Mouse (Mus musculus) hematopoietic stem cell, adult 5-6 weeks (primary cell): ENCODE data around the gene Lypla2. TPM values are rescaled to one million over a fixed set of nuclear protein-coding genes. Genes with fewer than 3 reads are reported as not detected.

ENCODE experiments used
- total RNA-seq: library from RNA; stranded (forward); fragments of 172-1452, 232-1000 nt; gene quantifications from 2 replicates; pipeline ENCODE4 v1.2.3, GENCODE M21; 2017

Gene Lypla2
- total RNA-seq, 1 experiment from 2014 or later: 10.8 TPM

Other genes starting within 250 kb of the Lypla2 start
- gene Il22ra1, start 244.5 kb downstream of the Lypla2 start, total RNA-seq: not detected in 2 replicates
- gene Myom3, start 212.9 kb downstream of the Lypla2 start, total RNA-seq: not detected in 2 replicates
- gene Srsf10, start 116.9 kb downstream of the Lypla2 start, total RNA-seq: 246 and 267 TPM in 2 replicates
- 210 and 250 TPM in 2 replicates for gene Pnrc2, start 98.8 kb downstream of the Lypla2 start, total RNA-seq
- 3.1 and 3.8 TPM in 2 replicates for gene Cnr2, start 77.2 kb downstream of the Lypla2 start, total RNA-seq
- gene Fuca1, start 51.9 kb downstream of the Lypla2 start, total RNA-seq: 99.5 and 155 TPM in 2 replicates
- gene Hmgcl, start 26.2 kb downstream of the Lypla2 start, total RNA-seq: 32.2 and 35.7 TPM in 2 replicates
- 2.3 and 4.4 TPM in 2 replicates for gene Gale, start 8.9 kb downstream of the Lypla2 start, total RNA-seq
- 24.1 and 63.2 TPM in 2 replicates for gene Pithd1, start 14.6 kb upstream of the Lypla2 start, total RNA-seq
- 43.3 and 49.1 TPM in 2 replicates for gene Eloa, start 49.1 kb upstream of the Lypla2 start, total RNA-seq
- gene Rpl11, start 80.8 kb upstream of the Lypla2 start, total RNA-seq: 829 and 1,291 TPM in 2 replicates
- gene Id3, start 170.9 kb upstream of the Lypla2 start, total RNA-seq: 6.8 and 7.3 TPM in 2 replicates
- 7.1 and 7.2 TPM in 2 replicates for gene E2f2, start 199.8 kb upstream of the Lypla2 start, total RNA-seq
- gene Asap3, start 233.7 kb upstream of the Lypla2 start, total RNA-seq: 0.19 and 0.25 TPM in 2 replicates